Mouse (Mus musculus) liver, embryonic 16.5 days (tissue): ENCODE data around the gene Dnajb12. TPM values are rescaled to one million over a fixed set of nuclear protein-coding genes. Genes with fewer than 3 reads are reported as not detected.

Source experiments
- ATAC-seq: fragments of 200-750 bp; cut with Nextera tagmentation; 2 replicates; pipeline ENCODE4 v1.8.0; 2017; ENCODE audit warnings: low read depth, mild to moderate bottlenecking, moderate number of reproducible peaks, moderate library complexity
- H3K27ac ChIP-seq: fragments of 300-500 bp; sonication (generic); 2 replicates; pipeline ENCODE4 v1.5.1; 2014; ENCODE audit warnings: mild to moderate bottlenecking, low read length
- H3K27me3 ChIP-seq: fragments of 300-500 bp; sonication (generic); 2 replicates; pipeline ENCODE4 v1.6.1; 2014; ENCODE audit warnings: low read depth, low read length, mixed read lengths; ENCODE audit not compliant: control insufficient read depth, insufficient read depth
- H3K36me3 ChIP-seq: fragments of 300-500 bp; sonication (generic); 2 replicates; pipeline ENCODE4 v1.6.1; 2014; ENCODE audit warnings: mild to moderate bottlenecking; ENCODE audit not compliant: control insufficient read depth, insufficient read depth
- H3K4me1 ChIP-seq: fragments of 300-500 bp; sonication (generic); 2 replicates; pipeline ENCODE4 v1.6.1; 2014; ENCODE audit warnings: low read depth, low read length, mixed read lengths; ENCODE audit not compliant: control insufficient read depth
- H3K4me2 ChIP-seq: fragments of 300-500 bp; sonication (generic); 2 replicates; pipeline ENCODE4 v1.6.1; 2014; ENCODE audit warnings: low read depth, low read length, mixed read lengths
- H3K4me3 ChIP-seq: fragments of 300-500 bp; sonication (generic); 2 replicates; pipeline ENCODE4 v1.5.1; 2014; ENCODE audit warnings: low read depth, mild to moderate bottlenecking, low read length
- H3K9ac ChIP-seq: fragments of 300-500 bp; sonication (generic); 2 replicates; pipeline ENCODE4 v1.6.1; 2014; ENCODE audit warnings: low read depth, low read length
- H3K9me3 ChIP-seq: fragments of 300-500 bp; sonication (generic); replicated peaks from 2 replicates; pipeline ENCODE4 v1.6.1; 2016; ENCODE audit warnings: low read length; ENCODE audit not compliant: control insufficient read depth
- WGBS: fragments of 180-500 bp; shearing (Covaris S2); extraction: QIAGEN DNeasy Blood & Tissue Kit; methylation state at CpG from one replicate; pipeline ENCODE4 v1.1.7; 2014; ENCODE audit not compliant: insufficient replicate concordance; 5-methylcytosine and 5-hydroxymethylcytosine counted together
- polyA plus RNA-seq: library from polyadenylated mRNA; unstranded; fragments of >200 nt; fragmentation: Nextera tagmentation; extraction: Ambion mirVana; gene quantifications from 2 replicates; pipeline ENCODE4 v1.2.1, GENCODE M21; 2015

Gene Dnajb12
- polyA plus RNA-seq, 1 experiment from 2014 or later = 15.5 TPM

- Histone ChIP-seq H3K9me3 (no peaks in the 10 kb centered on the region), H3K4me3 (no peak overlapping the region), H3K4me2 (no peak overlapping the region), H3K9ac (no peak overlapping the region), H3K36me3 (peaks cover 57% of the 10 kb centered on the region), H3K27ac (peak overlapping the region; percentile 64), H3K4me1 (peaks cover 50% of the 10 kb centered on the region), H3K27me3 (no peaks in the 10 kb centered on the region)
- no peak for ATAC-seq
- 63% methylated on average over 5 of the region's 5 CpGs for WGBS
These were observed 18.2 kb downstream of the Dnajb12 start for GRCm38 (mm10) chr10:59897511-59897910.

- Histone ChIP-seq H3K4me2 (peak overlapping the region; percentile 78), H3K9ac (peak overlapping the region; percentile 74; the same call in 1 of the 2 replicates), H3K27ac (peak overlapping the region; percentile 97), H3K27me3 (no peaks in the 10 kb centered on the region), H3K4me1 (peaks cover 50% of the 10 kb centered on the region), H3K4me3 (no peak overlapping the region), H3K36me3 (peaks cover 50% of the 10 kb centered on the region), H3K9me3 (no peaks in the 10 kb centered on the region)
- 59% methylated on average over 9 of the region's 9 CpGs for WGBS
- no peak for ATAC-seq
These were observed 18.9 kb downstream of the Dnajb12 start for GRCm38 (mm10) chr10:59898180-59898778.

- H3K27me3 ChIP-seq = no peaks in the 10 kb centered on the region
- H3K36me3 ChIP-seq = peaks cover 43% of the 10 kb centered on the region
- peak overlapping the region; percentile 74 for H3K9ac ChIP-seq
- ATAC-seq = peak; percentile 64
- H3K27ac ChIP-seq = peak overlapping the region; percentile 97
- peak overlapping the region; percentile 78 for H3K4me2 ChIP-seq
- WGBS = 31% methylated on average over 2 of the region's 2 CpGs
- H3K4me3 ChIP-seq = peak overlapping the region; percentile 52
- H3K4me1 ChIP-seq = peaks cover 50% of the 10 kb centered on the region
- H3K9me3 ChIP-seq = no peaks in the 10 kb centered on the region
These were observed 19.6 kb downstream of the Dnajb12 start for GRCm38 (mm10) chr10:59898935-59899334.

GRCm38 (mm10) chr10:59899341-59900173 is 20.2 kb downstream of the Dnajb12 start:
- Histone ChIP-seq H3K4me2 (peak overlapping the region; percentile 78), H3K4me1 (peaks cover 47% of the 10 kb centered on the region), H3K4me3 (peak overlapping the region; percentile 52)

GRCm38 (mm10) chr10:59900174-59900435 is 20.7 kb downstream of the Dnajb12 start:
- no peak for ATAC-seq
- Histone ChIP-seq H3K4me1 (peaks cover 43% of the 10 kb centered on the region), H3K27me3 (no peaks in the 10 kb centered on the region), H3K4me3 (no peak overlapping the region), H3K9me3 (no peaks in the 10 kb centered on the region), H3K36me3 (peaks cover 32% of the 10 kb centered on the region), H3K9ac (peak overlapping the region; percentile 51), H3K4me2 (peak overlapping the region; percentile 78), H3K27ac (peak overlapping the region; percentile 97)
- WGBS = 62% methylated on average over 4 of the region's 4 CpGs

More at GRCm38 (mm10) chr10:59899341-59900173, 20.2 kb downstream of the Dnajb12 start:
- H3K9ac ChIP-seq = peak overlapping the region; percentile 74
- H3K9me3 ChIP-seq = no peaks in the 10 kb centered on the region
- ATAC-seq = peak; percentile 93
- peaks cover 37% of the 10 kb centered on the region for H3K36me3 ChIP-seq
- H3K27ac ChIP-seq = peak overlapping the region; percentile 97
- H3K27me3 ChIP-seq = no peaks in the 10 kb centered on the region
- WGBS = 7% methylated on average over 21 of the region's 21 CpGs

- Histone ChIP-seq H3K9me3 (no peaks in the 10 kb centered on the region), H3K4me2 (no peak overlapping the region), H3K9ac (no peak overlapping the region), H3K27ac (peak overlapping the region; percentile 19; the same call in 1 of the 2 replicates), H3K4me1 (peaks cover 41% of the 10 kb centered on the region), H3K4me3 (no peak overlapping the region), H3K27me3 (no peaks in the 10 kb centered on the region), H3K36me3 (peaks cover 24% of the 10 kb centered on the region)
- WGBS = 50% methylated on average over 4 of the region's 4 CpGs
- ATAC-seq = no peak
These were observed 21.6 kb downstream of the Dnajb12 start for GRCm38 (mm10) chr10:59900939-59901338.

- no peak for ATAC-seq
- H3K4me1 ChIP-seq = peaks cover 41% of the 10 kb centered on the region
- no peak overlapping the region for H3K27ac ChIP-seq
- no peaks in the 10 kb centered on the region for H3K9me3 ChIP-seq
- WGBS = 82% methylated on average over 1 of the region's 1 CpGs
- H3K36me3 ChIP-seq = peaks cover 19% of the 10 kb centered on the region
- no peaks in the 10 kb centered on the region for H3K27me3 ChIP-seq
- H3K4me3 ChIP-seq = no peak overlapping the region
- no peak overlapping the region for H3K9ac ChIP-seq
- H3K4me2 ChIP-seq = no peak overlapping the region
These were observed 22.1 kb downstream of the Dnajb12 start for GRCm38 (mm10) chr10:59901463-59901862.

- 69% methylated on average over 8 of the region's 8 CpGs for WGBS
- H3K27ac ChIP-seq = no peak overlapping the region
- H3K9me3 ChIP-seq = no peaks in the 10 kb centered on the region
- no peak for ATAC-seq
- no peaks in the 10 kb centered on the region for H3K27me3 ChIP-seq
- H3K4me2 ChIP-seq = no peak overlapping the region
- peaks cover 37% of the 10 kb centered on the region for H3K4me1 ChIP-seq
- H3K9ac ChIP-seq = no peak overlapping the region
- H3K4me3 ChIP-seq = no peak overlapping the region
- H3K36me3 ChIP-seq = peaks cover 13% of the 10 kb centered on the region
These were observed 22.7 kb downstream of the Dnajb12 start for GRCm38 (mm10) chr10:59901986-59902605.

- no peak overlapping the region for H3K9ac ChIP-seq
- H3K27ac ChIP-seq = no peak overlapping the region
These were observed 23.2 kb downstream of the Dnajb12 start for GRCm38 (mm10) chr10:59902606-59902990.

More at GRCm38 (mm10) chr10:59902606-59902990, 23.2 kb downstream of the Dnajb12 start:
- no peaks in the 10 kb centered on the region for H3K9me3 ChIP-seq
- ATAC-seq = no peak
- 69% methylated on average over 8 of the region's 8 CpGs for WGBS
- H3K4me1 ChIP-seq = peaks cover 37% of the 10 kb centered on the region
- no peak overlapping the region for H3K4me3 ChIP-seq
- peaks cover 8% of the 10 kb centered on the region for H3K36me3 ChIP-seq
- H3K4me2 ChIP-seq = no peak overlapping the region
- H3K27me3 ChIP-seq = no peaks in the 10 kb centered on the region
